Mouse (Mus musculus): Measurements from ENCODE around the gene Zcchc13.
"Not testable (repeated sequence)": the region's sequence is repeated elsewhere in the genome, so short reads cannot be mapped to it uniquely, and the experiment has no call there.

Gene Zcchc13

GRCm38 (mm10) chrX:103644301-103644700 lies 13.9 kb downstream of the Zcchc13 start:
- no peak for DNase-seq (ENCODE audit: low spot score in 2 of 2)

GRCm38 (mm10) chrX:103652048-103652447 lies 21.7 kb downstream of the Zcchc13 start:
- DNase-seq (ENCODE audit: low spot score in 2 of 2), result no peak

DNA sequence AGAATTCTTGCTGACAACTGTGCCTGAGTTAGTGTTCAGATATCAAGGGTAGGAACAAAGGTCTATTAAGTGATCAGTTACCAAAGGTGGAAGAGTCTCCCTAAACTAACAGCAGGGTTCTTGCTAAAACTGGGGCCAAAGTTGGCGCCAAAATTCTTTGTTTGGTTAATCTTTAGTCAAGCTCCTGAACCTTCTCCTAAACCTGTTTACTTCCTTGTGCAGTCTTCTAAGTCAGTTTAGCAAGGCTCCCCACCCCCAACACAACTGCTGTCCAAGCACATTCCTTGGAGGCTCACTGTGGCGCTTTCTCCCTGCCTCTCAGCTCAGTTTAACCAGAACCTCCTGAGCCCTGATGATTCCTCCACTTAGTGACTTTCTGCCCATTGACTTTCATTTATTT lies 22.6 kb downstream of the Zcchc13 start:
- no peak for DNase-seq (ENCODE audit: low spot score in 2 of 2)

- DNase-seq (ENCODE audit: low spot score in 2 of 2), result no peak
These were observed 28.6 kb downstream of the Zcchc13 start for GRCm38 (mm10) chrX:103658985-103659384.

- DNase-seq (ENCODE audit: low spot score in 2 of 2), result not testable (repeated sequence)
These were observed 34.1 kb downstream of the Zcchc13 start for GRCm38 (mm10) chrX:103664445-103664844.

GRCm38 (mm10) chrX:103670245-103670644 lies 39.9 kb downstream of the Zcchc13 start:
- DNase-seq (ENCODE audit: low spot score in 2 of 2), result no peak

- no peak for DNase-seq (ENCODE audit: low spot score in 2 of 2)
These were observed 43.4 kb downstream of the Zcchc13 start for GRCm38 (mm10) chrX:103673761-103674160.

DNA sequence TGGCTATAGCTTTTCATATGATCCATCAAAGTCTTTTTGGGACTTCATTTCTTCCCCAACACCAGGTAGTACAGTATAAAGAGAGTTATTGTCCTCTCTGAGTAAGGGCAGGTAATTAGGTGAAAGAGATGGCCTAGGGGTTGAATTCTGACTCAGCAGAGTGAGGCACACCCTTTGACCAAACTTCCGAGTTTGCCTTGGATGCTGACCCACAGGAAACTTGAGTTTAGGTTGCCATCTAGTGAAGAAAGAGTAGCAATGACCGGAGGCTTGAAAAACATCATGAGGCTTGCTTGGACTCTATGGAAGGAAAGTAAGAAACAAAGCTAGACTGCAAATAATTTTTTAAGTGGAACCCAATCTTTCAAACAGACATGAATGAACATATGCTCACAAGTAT lies 44.3 kb downstream of the Zcchc13 start:
- no peak for DNase-seq (ENCODE audit: low spot score in 2 of 2)

Measured in spleen, postnatal 4 days (tissue).